Mouse (Mus musculus): ENCODE data around the gene Tenm4. TPM values are rescaled to one million over a fixed set of nuclear protein-coding genes. Genes with fewer than 3 reads are reported as not detected.

The Tenm4 gene
- polyA plus RNA-seq, 1 experiment from 2014 or later: 0.68 TPM

- TF ChIP-seq EP300 (IDR thresholded peaks at IDR 0.05; ENCODE audit: low read depth): no peak
- no peak for TF ChIP-seq CTCF (IDR thresholded peaks at IDR 0.05; ENCODE audit: low read depth)
- H3K9ac ChIP-seq (replicated peaks): no peak overlapping the region
- 87% methylated on average over 8 of the region's 8 CpGs for WGBS (ENCODE audit: insufficient replicate concordance)
- H3K27ac ChIP-seq (ENCODE audit: low read depth): no peak overlapping the region
- ATAC-seq (no peak), DNase-seq (no peak)
- H3K27me3 ChIP-seq (ENCODE audit: insufficient read depth, low read length): no peaks in the 10 kb centered on the region
- H3K36me3 ChIP-seq (replicated peaks; ENCODE audit: insufficient read depth, low read length): no peaks in the 10 kb centered on the region
- no peak overlapping the region for H3K4me3 ChIP-seq (ENCODE audit: low read depth, low read length)
- H3K4me1 ChIP-seq (ENCODE audit: insufficient read depth): peaks cover 9% of the 10 kb centered on the region
- H3K4me2 ChIP-seq (ENCODE audit: low read depth, low read length): no peak overlapping the region
- no peaks in the 10 kb centered on the region for H3K9me3 ChIP-seq (ENCODE audit: low read length)
These were observed 537.9 kb downstream of the Tenm4 start for GRCm38 (mm10) chr7:96708968-96709367.

GRCm38 (mm10) chr7:96709891-96710290, 538.8 kb downstream of the Tenm4 start:
- Histone ChIP-seq H3K4me2 (ENCODE audit: low read depth, low read length) (no peak overlapping the region), H3K36me3 (replicated peaks; ENCODE audit: insufficient read depth, low read length) (no peaks in the 10 kb centered on the region), H3K9ac (replicated peaks) (no peak overlapping the region), H3K27ac (ENCODE audit: low read depth) (no peak overlapping the region), H3K9me3 (ENCODE audit: low read length) (no peaks in the 10 kb centered on the region), H3K4me3 (ENCODE audit: low read depth, low read length) (no peak overlapping the region), H3K27me3 (ENCODE audit: insufficient read depth, low read length) (no peaks in the 10 kb centered on the region), H3K4me1 (ENCODE audit: insufficient read depth) (peaks cover 9% of the 10 kb centered on the region)
- 77% methylated on average over 4 of the region's 4 CpGs for WGBS (ENCODE audit: insufficient replicate concordance)
- no peak for ATAC-seq
- no peak for DNase-seq
- TF ChIP-seq EP300 (IDR thresholded peaks at IDR 0.05; ENCODE audit: low read depth) (no peak), CTCF (IDR thresholded peaks at IDR 0.05; ENCODE audit: low read depth) (no peak)

DNA sequence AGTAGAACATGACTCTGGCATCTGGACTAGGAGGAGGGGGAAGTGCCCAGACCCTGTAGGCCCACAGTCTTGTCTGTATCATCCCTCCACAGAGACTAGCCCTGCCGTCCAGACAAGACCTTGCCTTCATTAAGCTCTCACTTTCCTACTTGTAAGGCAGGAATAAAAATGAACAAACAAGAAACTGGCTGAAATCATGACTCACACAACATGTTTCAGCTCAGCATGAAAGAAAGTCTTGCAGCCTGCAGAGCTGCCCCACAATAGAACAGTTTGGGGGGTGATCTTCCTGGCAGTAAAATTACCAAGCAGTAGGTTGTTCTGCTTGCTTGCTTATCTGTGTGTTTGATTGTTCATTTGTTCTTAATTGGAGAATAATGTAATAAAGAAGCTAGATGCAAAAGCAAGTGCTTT, 539.6 kb downstream of the Tenm4 start:
- H3K27me3 ChIP-seq (ENCODE audit: insufficient read depth, low read length): no peaks in the 10 kb centered on the region
- TF ChIP-seq CTCF (IDR thresholded peaks at IDR 0.05; ENCODE audit: low read depth) (no peak), EP300 (IDR thresholded peaks at IDR 0.05; ENCODE audit: low read depth) (no peak)
- no peaks in the 10 kb centered on the region for H3K9me3 ChIP-seq (ENCODE audit: low read length)
- no peak overlapping the region for H3K4me3 ChIP-seq (ENCODE audit: low read depth, low read length)
- peaks cover 8% of the 10 kb centered on the region; the same call in 1 of the 2 replicates for H3K4me1 ChIP-seq (ENCODE audit: insufficient read depth)
- H3K27ac ChIP-seq (ENCODE audit: low read depth): no peak overlapping the region
- no peak overlapping the region for H3K9ac ChIP-seq (replicated peaks)
- DNase-seq (no peak), ATAC-seq (no peak)
- WGBS (ENCODE audit: insufficient replicate concordance): 57% methylated on average over 1 of the region's 1 CpGs
- no peak overlapping the region for H3K4me2 ChIP-seq (ENCODE audit: low read depth, low read length)
- H3K36me3 ChIP-seq (replicated peaks; ENCODE audit: insufficient read depth, low read length): no peaks in the 10 kb centered on the region

GRCm38 (mm10) chr7:96712876-96713275, 541.8 kb downstream of the Tenm4 start:
- no peaks in the 10 kb centered on the region for H3K36me3 ChIP-seq (replicated peaks; ENCODE audit: insufficient read depth, low read length)
- H3K4me1 ChIP-seq (ENCODE audit: insufficient read depth): no peaks in the 10 kb centered on the region
- no peaks in the 10 kb centered on the region for H3K9me3 ChIP-seq (ENCODE audit: low read length)
- TF ChIP-seq EP300 (IDR thresholded peaks at IDR 0.05; ENCODE audit: low read depth): no peak
- TF ChIP-seq CTCF (IDR thresholded peaks at IDR 0.05; ENCODE audit: low read depth): no peak
- ATAC-seq (no peak), DNase-seq (no peak)
- no peak overlapping the region for H3K27ac ChIP-seq (ENCODE audit: low read depth)
- H3K4me3 ChIP-seq (ENCODE audit: low read depth, low read length): no peak overlapping the region
- no peaks in the 10 kb centered on the region for H3K27me3 ChIP-seq (ENCODE audit: insufficient read depth, low read length)
- no peak overlapping the region for H3K4me2 ChIP-seq (ENCODE audit: low read depth, low read length)
- no peak overlapping the region for H3K9ac ChIP-seq (replicated peaks)

DNA sequence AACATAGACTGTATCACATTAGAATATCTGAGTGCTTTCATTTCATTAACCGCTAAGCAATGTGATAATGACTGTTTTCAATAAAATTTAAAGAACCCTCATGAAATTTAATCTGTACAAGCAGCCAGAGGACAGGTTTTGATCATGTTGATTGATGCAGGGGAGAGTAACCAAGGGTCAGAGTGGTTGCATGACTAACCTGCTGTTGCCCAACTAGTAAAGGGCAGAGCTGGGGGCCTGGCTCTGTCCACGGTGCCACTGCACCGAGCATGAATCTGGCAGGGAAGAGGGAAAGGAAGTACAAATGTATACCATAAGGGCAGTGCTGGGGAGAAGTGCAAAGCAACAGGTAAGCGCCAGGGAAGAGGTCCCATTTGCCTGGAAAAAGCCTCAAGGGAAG, 545.9 kb downstream of the Tenm4 start:
- TF ChIP-seq CTCF (IDR thresholded peaks at IDR 0.05; ENCODE audit: low read depth): no peak
- no peak for TF ChIP-seq EP300 (IDR thresholded peaks at IDR 0.05; ENCODE audit: low read depth)

GRCm38 (mm10) chr7:96718201-96719155, 547.4 kb downstream of the Tenm4 start:
- no peaks in the 10 kb centered on the region for H3K27me3 ChIP-seq (ENCODE audit: insufficient read depth, low read length)
- H3K4me3 ChIP-seq (ENCODE audit: low read depth, low read length): no peak overlapping the region
- ATAC-seq (no peak), DNase-seq (no peak)
- H3K27ac ChIP-seq (ENCODE audit: low read depth): no peak overlapping the region
- H3K4me2 ChIP-seq (ENCODE audit: low read depth, low read length): no peak overlapping the region
- H3K9me3 ChIP-seq (ENCODE audit: low read length): no peaks in the 10 kb centered on the region
- H3K4me1 ChIP-seq (ENCODE audit: insufficient read depth): no peaks in the 10 kb centered on the region
- TF ChIP-seq EP300 (IDR thresholded peaks at IDR 0.05; ENCODE audit: low read depth) (no peak), CTCF (IDR thresholded peaks at IDR 0.05; ENCODE audit: low read depth) (no peak)
- H3K36me3 ChIP-seq (replicated peaks; ENCODE audit: insufficient read depth, low read length): no peaks in the 10 kb centered on the region
- WGBS (ENCODE audit: insufficient replicate concordance): 59% methylated on average over 14 of the region's 14 CpGs
- H3K9ac ChIP-seq (replicated peaks): no peak overlapping the region

More for the DNA sequence above, 545.9 kb downstream of the Tenm4 start:
- Histone ChIP-seq H3K36me3 (replicated peaks; ENCODE audit: insufficient read depth, low read length) (no peaks in the 10 kb centered on the region), H3K27ac (ENCODE audit: low read depth) (no peak overlapping the region), H3K27me3 (ENCODE audit: insufficient read depth, low read length) (no peaks in the 10 kb centered on the region), H3K4me2 (ENCODE audit: low read depth, low read length) (no peak overlapping the region), H3K9me3 (ENCODE audit: low read length) (no peaks in the 10 kb centered on the region), H3K4me1 (ENCODE audit: insufficient read depth) (no peaks in the 10 kb centered on the region), H3K9ac (replicated peaks) (no peak overlapping the region), H3K4me3 (ENCODE audit: low read depth, low read length) (no peak overlapping the region)
- DNase-seq (no peak), ATAC-seq (no peak)
- WGBS (ENCODE audit: insufficient replicate concordance): 82% methylated on average over 4 of the region's 4 CpGs

Data from liver, postnatal 0 days (tissue).